ENCODE assay signal across 8 mouse cellular contexts in genomic region chr7:67087759-67088158, GRCm38 (mm10).
DNase-seq lines count a peak whose midpoint lies in the region.

No protein-coding gene starts in this region.

- DNase-seq in left cerebral cortex, adult 9 months (ENCODE audit: low spot score in 2 of 2) = peak; percentile 8 to 35
- DNase-seq in left cerebral cortex, adult 11 months (ENCODE audit: low spot score) = no peak
- peak; percentile 84 for DNase-seq in cerebellum, adult 11 months
- DNase-seq in cerebellum, postnatal 4 days (ENCODE audit: low spot score in 2 of 2) = peak; percentile 18 to 48
- peak; percentile 39 to 45 for DNase-seq in layer of hippocampus, adult 8-10 months (ENCODE audit: low spot score in 2 of 2)
- no peak for DNase-seq in heart, adult 8-10 months (ENCODE audit: low spot score)
- no peak for DNase-seq in urinary bladder, postnatal 36 days (ENCODE audit: low spot score in 2 of 2)
- DNase-seq in adrenal gland, adult 8-10 months = no peak

Comparison
In these comparisons a context has a peak if more than half of its experiments do, and no peak if none do; other contexts are left out.
1. DNase-seq: peak in left cerebral cortex, adult 9 months (2 of 2), cerebellum, adult 11 months (single experiment), cerebellum, postnatal 4 days (2 of 2) and layer of hippocampus, adult 8-10 months (2 of 2); none in left cerebral cortex, adult 11 months (single experiment), heart, adult 8-10 months (single experiment), urinary bladder, postnatal 36 days (0 of 2) and adrenal gland, adult 8-10 months (single experiment).